Mouse (Mus musculus) adrenal gland, postnatal 4 days (tissue): ENCODE results near the gene Dst. TPM values are rescaled to one million over a fixed set of nuclear protein-coding genes. Genes with fewer than 3 reads are reported as not detected.

Experiments
- DNase-seq, 2 experiments: peaks; one replicate each; pipeline ENCODE4 v3.0.0; 2021 to 2022; ENCODE audit warnings: low spot score in 2 of 2, mixed read lengths in 2 of 2
- long read RNA-seq, 2 experiments: library from polyadenylated mRNA; stranded (forward); transcript quantifications; one replicate each; pipeline ENCODE4 v2.0.0; 2021
- total RNA-seq, 2 experiments: library from RNA; stranded (reverse); gene quantifications; 2 replicates each; pipeline ENCODE4 v1.2.3; 2021

The Dst gene
- total RNA-seq = 100 to 1,000 TPM; 136 to 151 TPM
- long read RNA-seq, experiment 1, partial matches to known transcripts = 1 of 2 reads
- long read RNA-seq, experiment 1, other reads (novel, unspliced or antisense) = 1 of 2 reads
- long read RNA-seq, experiment 2, partial matches to known transcripts = 0 of 4 reads
- long read RNA-seq, experiment 2, other reads (novel, unspliced or antisense) = 4 of 4 reads

DNA sequence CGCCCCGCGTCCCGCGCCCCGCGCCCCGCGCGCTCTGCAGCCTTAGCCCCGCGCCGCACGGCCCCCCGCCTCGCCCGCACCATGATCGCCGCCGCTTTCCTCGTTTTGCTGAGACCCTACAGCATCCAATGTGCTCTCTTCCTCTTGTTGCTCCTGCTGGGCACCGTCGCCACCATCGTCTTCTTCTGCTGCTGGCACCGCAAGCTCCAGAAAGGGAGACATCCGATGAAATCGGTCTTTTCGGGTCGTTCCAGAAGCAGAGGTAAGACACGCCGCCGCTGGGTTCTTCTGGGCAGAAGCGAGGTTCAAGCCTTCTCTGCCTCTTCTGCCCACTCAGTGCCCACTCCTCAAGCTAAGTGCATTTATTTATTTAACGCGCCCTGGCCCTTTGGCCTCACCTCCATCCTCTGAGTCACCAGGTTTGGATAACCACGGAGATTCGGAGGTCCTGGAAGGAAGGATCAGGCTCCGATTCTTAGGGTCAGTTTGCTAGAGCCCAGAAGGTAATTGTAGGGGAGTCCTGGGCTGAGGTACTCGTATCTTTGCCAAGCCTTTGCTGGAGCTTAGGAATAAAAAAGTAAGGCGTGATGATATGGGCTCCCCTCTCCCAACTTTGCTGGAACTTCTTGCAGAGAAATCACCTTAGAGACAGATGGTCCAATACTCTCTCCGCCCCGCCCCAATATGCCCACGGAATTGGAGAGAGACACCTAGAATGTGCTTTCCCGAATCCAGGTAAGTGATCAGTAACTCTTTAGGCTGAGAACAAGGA is at the start of gene Dst:
TSS of gene Dst (plus strand) at position 35 of the 772 bp plus-strand sequence.
- DNase-seq = no peak

DNA sequence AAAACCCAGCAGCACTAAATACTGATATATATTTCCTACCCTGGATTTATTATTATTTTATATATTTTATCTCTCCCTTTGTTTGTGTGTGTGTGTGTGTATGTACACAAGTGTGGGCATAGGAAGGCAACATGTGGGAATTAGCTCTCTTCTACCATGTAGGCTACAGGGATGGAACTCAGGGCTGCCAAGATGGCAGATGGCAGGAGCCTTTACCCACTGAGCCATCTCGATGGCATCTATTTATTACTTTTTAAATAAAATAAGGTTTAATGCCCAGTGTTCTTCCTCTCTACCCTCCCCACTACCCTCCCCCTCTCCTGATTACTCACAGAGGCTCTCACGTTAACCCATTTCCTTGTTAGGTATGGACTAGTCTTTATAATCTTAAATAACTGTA is 39.0 kb upstream of the Dst start:
- DNase-seq = no peak

- DNase-seq = no peak
Observed at GRCm38 (mm10) chr1:33869437-33869836, 38.6 kb upstream of the Dst start.

- no peak for DNase-seq
Observed at GRCm38 (mm10) chr1:33873561-33873960, 34.5 kb upstream of the Dst start.

DNA sequence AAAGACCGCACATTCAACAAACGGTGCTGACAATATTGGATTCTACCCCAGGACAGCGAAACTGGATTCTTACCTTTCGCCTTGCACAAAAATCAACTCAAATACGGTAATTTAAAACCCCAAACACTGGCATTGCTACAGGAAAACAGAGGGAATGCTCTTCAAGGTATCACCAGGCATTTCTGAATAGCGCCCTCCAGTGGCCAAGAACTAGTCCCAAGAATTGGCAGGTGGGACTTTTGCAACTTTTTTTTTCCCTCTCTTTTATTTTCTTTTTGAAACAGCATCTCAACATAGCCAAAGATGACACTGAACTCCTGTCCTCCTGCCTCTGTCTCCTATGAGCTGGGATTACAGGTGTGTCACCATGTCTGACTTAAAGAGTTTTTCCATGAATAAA is 32.3 kb upstream of the Dst start:
- DNase-seq = no peak

DNA sequence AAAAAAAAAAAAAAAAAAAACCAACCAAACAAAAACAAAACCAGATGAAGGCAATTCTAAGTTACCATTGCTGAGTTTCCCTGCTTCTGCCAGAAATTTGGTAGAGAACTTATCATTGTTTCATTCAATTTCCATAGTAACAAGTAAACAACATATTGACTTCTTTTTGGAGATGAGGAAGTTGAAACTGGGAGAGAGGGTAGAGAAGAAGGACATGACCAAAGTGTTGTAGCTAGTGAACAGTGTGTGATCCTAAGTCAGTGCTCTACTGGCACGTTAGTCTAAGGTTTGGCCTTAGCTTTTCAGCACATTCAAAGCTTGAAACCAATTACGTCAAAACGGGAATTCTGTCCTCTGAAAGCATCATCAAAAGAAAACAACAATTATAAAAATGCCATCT is 31.6 kb upstream of the Dst start:
- no peak for DNase-seq

GRCm38 (mm10) chr1:33878170-33878569 is 29.9 kb upstream of the Dst start:
- no peak for DNase-seq

GRCm38 (mm10) chr1:33883102-33883839 is 24.8 kb upstream of the Dst start:
- DNase-seq = no peak

DNA sequence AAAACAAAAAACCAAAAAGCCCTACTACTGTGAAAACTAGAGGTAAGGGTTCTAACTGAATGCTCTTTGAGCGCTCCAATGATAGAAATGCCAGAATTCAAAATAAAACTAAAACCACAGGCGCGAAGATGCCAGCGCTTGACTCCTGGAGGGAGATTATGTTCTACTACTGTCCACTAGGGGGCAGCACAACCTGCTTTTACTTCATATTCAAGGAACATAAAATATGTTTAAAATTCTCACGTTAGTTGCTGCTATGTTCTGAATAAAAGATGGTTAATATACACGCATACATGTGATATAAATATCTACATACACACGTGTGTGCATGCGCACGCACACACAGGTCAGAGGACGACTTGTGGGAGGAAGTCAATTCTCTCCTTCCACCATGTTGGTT is 15.2 kb upstream of the Dst start:
- no peak for DNase-seq

- no peak for DNase-seq
Observed at GRCm38 (mm10) chr1:33896116-33896515, 11.9 kb upstream of the Dst start.

- DNase-seq = no peak
Observed at GRCm38 (mm10) chr1:33896666-33897065, 11.4 kb upstream of the Dst start.

GRCm38 (mm10) chr1:33897426-33897825 is 10.6 kb upstream of the Dst start:
- no peak for DNase-seq

- DNase-seq = no peak
Observed at GRCm38 (mm10) chr1:33898373-33898772, 9.7 kb upstream of the Dst start.

DNA sequence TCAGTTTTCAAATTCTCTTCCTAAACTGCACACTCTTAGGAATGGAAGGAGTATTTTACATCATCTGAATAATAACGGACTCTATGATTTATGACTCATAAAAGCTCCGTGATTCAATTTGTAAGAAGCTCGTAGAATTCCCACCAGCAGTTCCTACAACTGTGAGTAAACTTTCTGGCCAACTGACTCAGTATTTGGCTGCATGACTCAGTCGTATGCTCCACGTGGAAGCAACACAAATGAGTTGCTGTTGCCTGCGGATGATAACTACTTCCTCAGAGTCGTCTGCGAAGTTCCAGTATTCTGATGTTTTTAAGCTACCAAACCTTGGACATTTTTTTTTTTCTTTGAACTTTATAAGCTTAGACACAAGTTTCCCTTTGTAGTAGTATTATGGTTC is 7.8 kb upstream of the Dst start:
- DNase-seq = no peak

- DNase-seq = no peak
Observed at GRCm38 (mm10) chr1:33903587-33903986, 4.4 kb upstream of the Dst start.

- no peak for DNase-seq
Observed at GRCm38 (mm10) chr1:33906216-33906615, 1.8 kb upstream of the Dst start.

DNA sequence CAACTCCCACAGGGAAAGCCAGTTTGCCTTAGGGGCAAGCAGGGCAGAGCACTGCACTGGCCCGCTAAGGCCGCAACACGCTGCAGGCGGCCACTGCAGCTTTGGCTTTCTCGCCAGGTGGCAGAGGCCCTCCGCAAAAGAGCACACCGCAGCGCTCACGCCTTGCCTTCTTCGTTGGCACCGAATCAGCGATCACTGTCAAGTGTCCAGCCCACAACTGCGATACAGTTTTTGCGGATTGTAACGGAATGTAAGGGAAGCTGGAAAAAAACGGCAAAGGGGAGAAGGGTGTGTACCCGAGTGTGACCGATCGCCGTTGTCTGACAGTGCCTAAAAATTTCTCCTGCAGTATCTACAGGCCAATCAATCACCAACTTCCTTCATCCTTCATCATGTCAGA is 1.1 kb upstream of the Dst start:
- DNase-seq = no peak

GRCm38 (mm10) chr1:33907421-33908190 is 419 bp upstream of the Dst start, which contains the start of gene Bend6:
Gene Bend6, minus strand, starts transcription at chr1:33907816.
- DNase-seq = peak; percentile 10 to 13

- no peak for DNase-seq
Observed at GRCm38 (mm10) chr1:33911589-33911988, 3.6 kb downstream of the Dst start.

- DNase-seq = no peak
Observed at GRCm38 (mm10) chr1:33916554-33916953, 8.5 kb downstream of the Dst start.

DNA sequence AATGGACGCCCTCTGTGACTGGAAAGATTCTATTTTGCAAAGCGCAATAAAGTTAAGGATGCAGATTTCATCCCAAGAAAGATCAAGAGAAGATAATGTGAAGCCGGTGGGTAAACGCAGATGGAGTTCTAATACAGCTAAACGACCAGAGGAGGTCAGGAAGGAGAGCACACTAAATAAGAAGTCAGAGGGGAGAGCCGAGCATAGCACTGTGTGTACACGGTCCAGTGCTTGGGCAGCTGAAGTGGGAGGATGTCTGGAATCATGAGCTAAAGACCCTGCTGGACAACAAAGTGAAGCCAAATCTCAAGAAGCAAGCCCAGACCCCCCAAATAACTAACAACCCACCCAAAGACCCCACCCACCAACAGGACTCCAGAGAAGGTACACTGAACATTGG is 14.9 kb downstream of the Dst start:
- no peak for DNase-seq
